Comparison of ENCODE assay signal across 27 mouse cellular contexts in genomic region chr9:70138511-70138910, GRCm38 (mm10). TPM values are rescaled to one million over a fixed set of nuclear protein-coding genes. Genes with fewer than 3 reads are reported as not detected.
A peak's percentile ranks its signal among the peaks of the same experiment; 100 is the strongest.
DNase-seq lines count a peak whose midpoint lies in the region; ATAC-seq lines count a peak whose summit lies in the region.
"Had no signal": no experiment of that assay in that cellular context is flagged by ENCODE, and none has a peak within 500 bp of the region (broad histone marks: within the 10 kb centered on the region; RNA-seq: fewer than 3 reads in every experiment).

No protein-coding gene starts in this region.

- no peak for ATAC-seq in midbrain, embryonic 16.5 days
- ATAC-seq: forebrain, embryonic 15.5 days; liver, postnatal 0 days; lung, postnatal 0 days had no signal

- DNase-seq in midbrain, embryonic 10.5 days (ENCODE audit: low spot score): peak; percentile 36
- peak; percentile 53 for DNase-seq in embryo, embryonic 10.5 days (ENCODE audit: low spot score)
- DNase-seq in kidney, adult 9 months: peak; percentile 56
- peak; percentile 49 to 76 for DNase-seq in kidney, postnatal 25 days
- no peak for DNase-seq in right cerebral cortex, postnatal 25 days
- DNase-seq in ovary, adult 18-20 months (ENCODE audit: low spot score): no peak
- no peak for DNase-seq in right cerebral cortex, adult 18-20 months
- DNase-seq: cerebellum, adult 11-12 months; cerebellum, postnatal 14 days; gastrocnemius, postnatal 25 days; heart, adult 18-20 months; heart, postnatal 14 days; layer of hippocampus, adult 9-11 months; liver, postnatal 0 days; right cerebral cortex, postnatal 4 days; thymus, postnatal 25 days had no signal

- 36% methylated on average over 7 of the region's 7 CpGs for WGBS in midbrain, embryonic 10.5 days
- WGBS in midbrain, embryonic 16.5 days: 31% methylated on average over 7 of the region's 7 CpGs

- H3K4me1 ChIP-seq in midbrain, embryonic 10.5 days: peaks cover 62% of the 10 kb centered on the region
- 0 out of 2 replicates have a peak, but pooled peaks cover 4% of the 10 kb centered on the region for H3K4me1 ChIP-seq in midbrain, embryonic 16.5 days (ENCODE audit: control insufficient read depth, insufficient read depth, low read length)

- no peak overlapping the region for H3K4me2 ChIP-seq in midbrain, embryonic 16.5 days (ENCODE audit: low read length)
- H3K4me2 ChIP-seq: forebrain, embryonic 15.5 days; hindbrain, embryonic 12.5 days; liver, embryonic 11.5 days; neural tube, embryonic 15.5 days; stomach, embryonic 15.5 days had no signal

- no peak overlapping the region for H3K4me3 ChIP-seq in midbrain, embryonic 10.5 days
- H3K4me3 ChIP-seq in midbrain, embryonic 16.5 days (ENCODE audit: low read depth, low read length): no peak overlapping the region
- H3K4me3 ChIP-seq: embryonic facial prominence, embryonic 10.5 days; forebrain, embryonic 15.5 days; heart, embryonic 12.5 days; hindbrain, embryonic 12.5 days; limb, embryonic 10.5 days; neural tube, embryonic 15.5 days; stomach, embryonic 15.5 days had no signal

- H3K36me3 ChIP-seq in midbrain, embryonic 10.5 days: no peaks in the 10 kb centered on the region
- no peaks in the 10 kb centered on the region for H3K36me3 ChIP-seq in midbrain, embryonic 16.5 days (ENCODE audit: control insufficient read depth, insufficient read depth, low read length)
- H3K36me3 ChIP-seq: embryonic facial prominence, embryonic 10.5 days; forebrain, embryonic 15.5 days; heart, embryonic 12.5 days; hindbrain, embryonic 12.5 days; limb, embryonic 10.5 days; neural tube, embryonic 15.5 days; stomach, embryonic 15.5 days had no signal

- H3K9me3 ChIP-seq in midbrain, embryonic 10.5 days (replicated peaks): no peaks in the 10 kb centered on the region
- no peaks in the 10 kb centered on the region for H3K9me3 ChIP-seq in midbrain, embryonic 16.5 days (replicated peaks; ENCODE audit: control insufficient read depth, low read length, poor library complexity, severe bottlenecking)
- H3K9me3 ChIP-seq: embryonic facial prominence, embryonic 10.5 days; forebrain, embryonic 15.5 days; hindbrain, embryonic 12.5 days; limb, embryonic 10.5 days; neural tube, embryonic 15.5 days; stomach, embryonic 15.5 days had no signal

- peaks cover 51% of the 10 kb centered on the region for H3K27me3 ChIP-seq in midbrain, embryonic 10.5 days (ENCODE audit: low read depth, poor library complexity, severe bottlenecking)
- H3K27me3 ChIP-seq in midbrain, embryonic 16.5 days (ENCODE audit: control insufficient read depth, insufficient read depth, low read depth, low read length): no peaks in the 10 kb centered on the region
- H3K27me3 ChIP-seq: forebrain, embryonic 15.5 days had no signal

- no peak overlapping the region; the same call in 1 of the 2 replicates for H3K27ac ChIP-seq in midbrain, embryonic 10.5 days (replicated peaks)
- H3K27ac ChIP-seq in midbrain, embryonic 16.5 days (ENCODE audit: low read length): no peak overlapping the region
- H3K27ac ChIP-seq: embryonic facial prominence, embryonic 10.5 days; forebrain, embryonic 15.5 days; hindbrain, embryonic 12.5 days; limb, embryonic 10.5 days; macrophage; neural tube, embryonic 15.5 days; stomach, embryonic 15.5 days had no signal

- H3K9ac ChIP-seq in midbrain, embryonic 16.5 days (ENCODE audit: low read depth, low read length): no peak overlapping the region
- H3K9ac ChIP-seq: forebrain, embryonic 15.5 days; heart, embryonic 12.5 days; hindbrain, embryonic 12.5 days; liver, postnatal 0 days; neural tube, embryonic 15.5 days; stomach, embryonic 15.5 days had no signal

RNA-seq across cellular contexts. Expression of gene Fam81a, which starts 3.8 kb away (rescaled TPM):
- 6.1 and 8.5 TPM in 2 replicates for polyA plus RNA-seq in midbrain, embryonic 10.5 days (2016; fragmentation: Nextera tagmentation; extraction: Ambion mirVana)
- 9.6 and 10.8 TPM in 2 replicates for polyA plus RNA-seq in midbrain, embryonic 16.5 days (2015; fragmentation: Nextera tagmentation; extraction: Ambion mirVana)
- polyA plus RNA-seq: macrophage had no signal

Comparison
In these comparisons a context has a peak if more than half of its experiments do, and no peak if none do; other contexts are left out.
1. DNase-seq: peak in midbrain, embryonic 10.5 days (single experiment), embryo, embryonic 10.5 days (single experiment), kidney, adult 9 months (single experiment) and kidney, postnatal 25 days (2 of 2); none in right cerebral cortex, postnatal 25 days (single experiment), ovary, adult 18-20 months (single experiment) and right cerebral cortex, adult 18-20 months (single experiment).